Mouse (Mus musculus) intestine, postnatal 0 days (tissue): ENCODE measurements around the gene Otub1. TPM values are rescaled to one million over a fixed set of nuclear protein-coding genes. Genes with fewer than 3 reads are reported as not detected.

Source experiments
- ATAC-seq: fragments of 200-750 bp; cut with Nextera tagmentation; 2 replicates; pipeline ENCODE4 v1.8.0; 2017; ENCODE audit warnings: mild to moderate bottlenecking, moderate TSS enrichment, moderate library complexity
- H3K27ac ChIP-seq: fragments of 300-500 bp; sonication (generic); 2 replicates; pipeline ENCODE4 v1.5.1; 2014; ENCODE audit warnings: mild to moderate bottlenecking, low read depth, low read length, moderate library complexity
- H3K27me3 ChIP-seq: fragments of 300-500 bp; sonication (generic); replicated peaks from 2 replicates; pipeline ENCODE4 v1.6.1; 2014; ENCODE audit warnings: low read length, mixed read lengths; ENCODE audit not compliant: control insufficient read depth, insufficient read depth
- H3K36me3 ChIP-seq: fragments of 300-500 bp; sonication (generic); 2 replicates; pipeline ENCODE4 v1.6.1; 2014; ENCODE audit warnings: mild to moderate bottlenecking, moderate library complexity; ENCODE audit not compliant: control insufficient read depth, insufficient read depth
- H3K4me1 ChIP-seq: fragments of 300-500 bp; sonication (generic); replicated peaks from 2 replicates; pipeline ENCODE4 v1.6.1; 2014; ENCODE audit warnings: antibody characterized with exemption, low read length, mixed read lengths; ENCODE audit not compliant: control insufficient read depth, insufficient read depth
- H3K4me2 ChIP-seq: fragments of 300-500 bp; sonication (generic); replicated peaks from 2 replicates; pipeline ENCODE4 v1.6.1; 2014; ENCODE audit warnings: low read depth, mild to moderate bottlenecking, moderate library complexity
- H3K4me3 ChIP-seq: fragments of 300-500 bp; sonication (generic); 2 replicates; pipeline ENCODE4 v1.5.1; 2014; ENCODE audit warnings: low read depth, low read length
- H3K9ac ChIP-seq: fragments of 300-500 bp; sonication (generic); 2 replicates; pipeline ENCODE4 v1.6.1; 2014; ENCODE audit warnings: mild to moderate bottlenecking, low read depth, low read length
- H3K9me3 ChIP-seq: fragments of 300-500 bp; sonication (generic); 2 replicates; pipeline ENCODE4 v1.6.1; 2016; ENCODE audit warnings: mixed run types; ENCODE audit not compliant: control insufficient read depth
- CTCF ChIP-seq: sonication (generic); IDR thresholded peaks from 2 replicates; pipeline ENCODE4 v1.5.1; 2016; ENCODE audit warnings: low read depth, mild to moderate bottlenecking, control low read depth, antibody characterized with exemption, moderate library complexity
- WGBS: fragments of 180-500 bp; shearing (Covaris S2); extraction: QIAGEN DNeasy Blood & Tissue Kit; methylation state at CpG from one replicate; pipeline ENCODE4 v1.1.7; 2014; 5-methylcytosine and 5-hydroxymethylcytosine counted together
- polyA plus RNA-seq: library from polyadenylated mRNA; unstranded; fragments of >200 nt; fragmentation: Nextera tagmentation; extraction: Ambion mirVana; gene quantifications from 2 replicates; pipeline ENCODE4 v1.2.1, GENCODE M21; 2015

Gene Otub1
- polyA plus RNA-seq, 1 experiment from 2014 or later, result 126 TPM

GRCm38 (mm10) chr19:7182273-7182949, 23.7 kb downstream of the Otub1 start:
- TF ChIP-seq CTCF, result no peak
- Histone ChIP-seq H3K36me3 (no peaks in the 10 kb centered on the region), H3K27me3 (no peaks in the 10 kb centered on the region), H3K9ac (no peak overlapping the region), H3K9me3 (no peaks in the 10 kb centered on the region), H3K4me1 (peaks cover 7% of the 10 kb centered on the region; the same call in 1 of the 2 replicates), H3K4me2 (peak overlapping the region; percentile 54), H3K4me3 (no peak overlapping the region), H3K27ac (no peak overlapping the region)
- peak; percentile 58 for ATAC-seq
- 11% methylated on average over 23 of the region's 23 CpGs for WGBS

- H3K27me3 ChIP-seq, result no peaks in the 10 kb centered on the region
- H3K4me3 ChIP-seq, result no peak overlapping the region
- 73% methylated on average over 7 of the region's 7 CpGs for WGBS
- H3K36me3 ChIP-seq, result no peaks in the 10 kb centered on the region
- no peak overlapping the region for H3K9ac ChIP-seq
- H3K4me1 ChIP-seq, result peaks cover 7% of the 10 kb centered on the region; the same call in 1 of the 2 replicates
- no peaks in the 10 kb centered on the region for H3K9me3 ChIP-seq
- no peak overlapping the region for H3K4me2 ChIP-seq
- no peak for ATAC-seq
- H3K27ac ChIP-seq, result no peak overlapping the region
- TF ChIP-seq CTCF, result no peak
Measured at GRCm38 (mm10) chr19:7181496-7181895, 24.6 kb downstream of the Otub1 start.

- H3K4me3 ChIP-seq, result no peak overlapping the region
- no peak for ATAC-seq
- H3K4me1 ChIP-seq, result peaks cover 7% of the 10 kb centered on the region; the same call in 1 of the 2 replicates
- H3K27ac ChIP-seq, result no peak overlapping the region
- H3K27me3 ChIP-seq, result no peaks in the 10 kb centered on the region
- H3K9me3 ChIP-seq, result no peaks in the 10 kb centered on the region
- TF ChIP-seq CTCF, result no peak
- H3K9ac ChIP-seq, result no peak overlapping the region
- no peaks in the 10 kb centered on the region for H3K36me3 ChIP-seq
- H3K4me2 ChIP-seq, result no peak overlapping the region
- WGBS, result 93% methylated on average over 8 of the region's 8 CpGs
Measured at GRCm38 (mm10) chr19:7180756-7181405, 25.2 kb downstream of the Otub1 start.

GRCm38 (mm10) chr19:7178841-7179452, 27.2 kb downstream of the Otub1 start:
- H3K27ac ChIP-seq, result no peak overlapping the region
- no peak for TF ChIP-seq CTCF
- WGBS, result 71% methylated on average over 3 of the region's 3 CpGs
- no peak overlapping the region for H3K4me2 ChIP-seq
- H3K9ac ChIP-seq, result no peak overlapping the region
- H3K9me3 ChIP-seq, result no peaks in the 10 kb centered on the region
- peaks cover 7% of the 10 kb centered on the region; the same call in 1 of the 2 replicates for H3K4me1 ChIP-seq
- no peak for ATAC-seq
- H3K36me3 ChIP-seq, result no peaks in the 10 kb centered on the region
- H3K27me3 ChIP-seq, result no peaks in the 10 kb centered on the region
- no peak overlapping the region for H3K4me3 ChIP-seq

DNA sequence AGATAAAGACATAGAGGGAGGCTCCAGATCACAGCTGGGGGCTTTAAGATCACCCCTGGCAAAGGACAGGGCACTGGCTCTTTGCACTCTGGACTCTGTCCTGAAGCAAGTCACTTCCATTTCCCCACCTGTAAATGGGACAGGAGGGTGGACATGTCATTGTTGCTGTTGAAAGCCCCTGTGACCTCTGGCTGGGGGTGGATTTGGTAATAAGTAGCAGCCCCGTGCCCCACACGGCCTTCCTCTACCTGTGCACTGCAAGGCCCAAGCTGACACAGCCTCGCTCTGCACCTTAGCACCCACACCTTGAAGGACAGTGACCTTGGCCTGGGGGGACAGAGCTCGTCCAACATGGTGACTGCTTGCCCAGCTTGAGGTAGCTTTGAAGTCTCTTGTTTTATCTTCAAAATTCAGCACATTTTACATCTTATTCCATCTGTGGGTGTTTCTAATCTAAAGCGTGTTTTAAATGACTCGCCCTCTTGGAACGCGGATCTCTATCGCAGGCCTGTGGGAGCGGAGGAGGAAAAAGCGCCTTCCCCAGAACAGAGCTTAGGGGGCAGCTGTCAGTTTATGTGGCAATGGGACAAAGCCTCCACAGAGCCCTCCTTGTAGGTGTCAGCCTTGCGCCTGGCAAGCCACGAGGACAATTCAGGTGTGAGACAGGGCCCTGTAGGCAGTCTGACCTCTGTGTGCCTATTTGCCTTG, 28.2 kb downstream of the Otub1 start:
- no peak for TF ChIP-seq CTCF
- Histone ChIP-seq H3K4me1 (peaks cover 7% of the 10 kb centered on the region; the same call in 1 of the 2 replicates), H3K4me2 (no peak overlapping the region), H3K36me3 (no peaks in the 10 kb centered on the region), H3K27me3 (no peaks in the 10 kb centered on the region), H3K9me3 (no peaks in the 10 kb centered on the region), H3K4me3 (no peak overlapping the region), H3K9ac (no peak overlapping the region), H3K27ac (no peak overlapping the region)
- 57% methylated on average over 13 of the region's 13 CpGs for WGBS
- ATAC-seq, result no peak
